Mouse (Mus musculus) erythroblast, embryonic 14.5 days (primary cell): ENCODE data around the gene Wfdc2.

Experiments
- GATA1 ChIP-seq: IDR thresholded peaks from 2 replicates; pipeline ENCODE4 v1.6.1; 2012; ENCODE audit warnings: low read length, inconsistent platforms, mixed read lengths
- TAL1 ChIP-seq: IDR thresholded peaks from 3 replicates; pipeline ENCODE4 v1.6.1; 2012; ENCODE audit warnings: low read length, inconsistent platforms, mixed read lengths

DNA sequence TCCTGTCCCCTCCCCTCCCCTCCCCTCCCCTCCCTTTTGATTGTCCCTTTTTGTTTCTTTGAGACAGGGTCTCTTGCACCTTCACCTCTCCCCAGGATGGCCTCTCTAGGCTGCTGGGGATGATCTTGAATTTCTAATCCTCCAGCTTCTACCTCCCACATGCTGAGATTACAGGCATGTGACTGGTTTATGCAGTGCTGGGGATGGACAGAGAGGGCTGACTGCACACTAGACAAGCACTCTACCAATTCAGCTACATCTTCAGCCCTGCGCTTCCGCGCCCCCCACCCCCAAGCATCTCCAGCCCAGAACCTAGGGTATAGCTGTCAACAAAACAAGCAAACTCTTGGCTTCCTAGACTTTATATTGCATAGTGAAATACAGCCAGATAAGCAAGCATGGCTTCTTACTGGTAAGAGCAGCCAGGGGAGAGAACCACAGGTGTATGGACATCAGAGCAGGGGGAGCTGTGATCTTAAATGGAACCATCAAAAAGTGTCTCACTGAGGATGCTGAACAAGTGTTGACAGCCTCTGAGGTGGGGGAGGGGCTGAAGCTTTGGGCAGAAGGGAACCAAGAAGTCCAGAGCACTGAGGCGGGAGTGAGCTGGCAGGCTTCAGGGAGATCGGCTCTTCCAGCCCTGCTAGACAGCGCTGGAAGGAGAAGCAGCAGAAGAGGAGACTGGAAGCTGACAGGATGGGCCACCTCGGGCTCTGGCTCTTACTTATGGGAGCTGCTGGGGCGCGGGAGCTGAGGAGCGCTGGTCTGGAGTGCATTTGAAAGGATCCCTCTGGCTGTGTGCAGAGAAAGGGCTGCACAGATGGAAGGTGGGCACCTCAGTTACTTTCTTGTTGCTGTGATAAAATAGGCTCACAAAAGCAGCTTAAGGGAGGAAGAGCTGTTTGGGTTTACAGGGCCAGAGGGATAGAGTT is 12.0 kb upstream of the Wfdc2 start:
- TF ChIP-seq GATA1 (no peak), TAL1 (no peak)
